Mouse (Mus musculus) left cerebral cortex, postnatal 10 days (tissue): ENCODE measurements around the gene Snx8. TPM values are rescaled to one million over a fixed set of nuclear protein-coding genes. Genes with fewer than 3 reads are reported as not detected.

Experiments
- DNase-seq, 2 experiments: peaks; one replicate each; pipeline ENCODE4 v3.0.0; 2021 to 2022; ENCODE audit warnings: low spot score in 2 of 2, mixed read lengths in 1 of 2; ENCODE audit errors: extremely low spot score in 1 of 2
- intact Hi-C: fragments of 180-260 bp; cut with DNase I; formaldehyde crosslinking; loops from one replicate; pipeline ENCODE4 v1.15.1; 2025
- total RNA-seq, 2 experiments: library from RNA; stranded (reverse); gene quantifications; 2 replicates each; pipeline ENCODE4 v1.2.3; 2021

Gene Snx8
- 10 to 100 TPM; 22.3 to 24.5 TPM for total RNA-seq

GRCm38 (mm10) chr5:140388588-140389576 is at the start of gene Snx8:
Gene Snx8 (minus strand): TSS chr5:140389262.
- DNase-seq: peak; percentile 85 to 97
- intact Hi-C loops: loop anchor here (5.0 kb wide), 1 partner anchor 52 kb away; no protein-coding TSS in a partner anchor

DNA sequence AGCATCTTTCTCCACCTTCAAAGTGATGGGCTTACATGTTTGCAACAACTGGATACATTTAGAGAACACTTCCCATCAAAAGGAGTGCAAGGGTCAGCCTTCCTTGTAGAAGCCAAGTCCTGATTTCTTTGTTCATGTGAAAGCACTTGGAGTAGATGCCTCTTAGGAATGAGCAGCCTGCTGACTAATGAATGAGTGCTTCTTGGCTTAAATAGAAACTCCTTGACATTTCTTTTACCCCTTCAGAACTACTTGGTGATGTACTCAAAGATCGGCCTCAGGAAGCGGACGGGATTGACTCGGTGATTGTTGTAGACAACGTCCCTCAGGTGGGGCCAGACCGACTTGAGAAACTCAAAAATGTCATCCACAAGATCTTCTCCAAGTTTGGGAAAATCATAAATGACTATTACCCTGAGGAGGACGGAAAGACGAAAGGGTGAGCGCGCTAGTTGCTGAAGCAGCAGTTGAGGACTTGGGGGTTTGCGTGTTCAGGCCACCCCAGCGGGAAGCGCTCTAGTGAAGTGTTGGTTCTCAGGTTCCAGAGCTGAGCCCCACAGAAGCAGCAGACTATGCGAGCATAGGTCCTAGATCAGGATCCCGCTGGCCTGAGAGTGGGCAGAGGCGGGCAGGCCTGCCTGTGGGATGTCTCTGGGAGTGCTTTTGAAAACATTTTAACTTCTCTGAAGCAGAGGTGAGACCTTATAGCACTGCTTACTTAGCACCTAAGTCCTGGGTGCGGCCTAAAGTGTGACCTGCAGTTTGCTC is 36.1 kb upstream of the Snx8 start:
- intact Hi-C loops: loop anchor here (10.0 kb wide), 1 partner anchor 190 kb away; no protein-coding TSS in a partner anchor
- no peak for DNase-seq

GRCm38 (mm10) chr5:140420616-140421015 is 31.6 kb upstream of the Snx8 start:
- intact Hi-C loops: loop anchor here (10.0 kb wide), 1 partner anchor 194 kb away; no protein-coding TSS in a partner anchor
- DNase-seq: no peak

- peak in 1 of 2 experiments; percentile 67 for DNase-seq
- intact Hi-C loops: loop anchor here (10.0 kb wide), 1 partner anchor 195 kb away; no protein-coding TSS in a partner anchor
Observed at GRCm38 (mm10) chr5:140419442-140420080, 30.5 kb upstream of the Snx8 start.

GRCm38 (mm10) chr5:140418489-140419441 is 29.7 kb upstream of the Snx8 start, which contains the start of gene Eif3b:
Gene Eif3b (plus strand): TSS chr5:140419328.
- intact Hi-C loops: no loop called here
- peak; percentile 85 to 94 for DNase-seq

DNA sequence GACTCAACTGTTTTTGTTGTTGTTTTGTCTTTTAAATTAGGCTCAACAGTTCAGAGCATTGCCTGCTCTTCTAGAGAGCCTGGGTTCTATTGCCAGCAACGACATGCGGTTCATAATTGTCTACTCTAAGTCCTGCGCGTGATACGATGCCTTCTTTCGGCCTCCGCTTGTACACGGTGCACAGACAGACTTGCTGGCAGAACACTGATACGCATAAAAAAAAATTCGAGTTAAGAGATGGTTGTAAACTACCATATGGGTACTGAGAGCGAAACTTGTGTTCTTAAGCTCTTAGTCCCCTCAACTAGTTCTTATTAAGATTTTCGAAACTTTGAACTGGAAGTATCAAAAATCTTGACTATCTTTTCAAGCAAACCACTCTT is 29.0 kb upstream of the Snx8 start:
- intact Hi-C loops: no loop called here
- no peak for DNase-seq

DNA sequence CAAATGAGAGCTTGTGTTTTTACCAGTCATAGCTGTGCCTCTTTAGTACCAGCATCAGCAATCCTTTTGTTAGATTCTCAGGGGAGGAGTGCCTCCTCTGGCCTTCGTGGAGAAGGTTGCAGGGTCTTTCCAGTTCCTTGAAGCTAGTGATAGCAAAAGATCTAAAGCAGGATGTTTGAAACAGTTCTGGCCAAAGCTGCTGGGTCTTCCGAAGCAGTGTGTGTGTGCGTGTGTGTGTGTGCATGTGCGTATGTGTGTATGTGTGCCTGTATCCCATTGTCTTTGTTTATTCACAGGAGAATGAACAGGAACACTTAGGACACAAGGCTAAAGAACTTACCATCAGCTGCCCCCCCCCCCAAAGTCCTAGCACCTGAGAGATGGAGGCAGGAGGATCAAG is 25.6 kb upstream of the Snx8 start:
- no peak for DNase-seq
- intact Hi-C loops: loop anchor here (5.0 kb wide), 1 partner anchor 82 kb away; the partner anchor contains the start of gene Mrm2

- intact Hi-C loops: loop anchor here (5.0 kb wide), 1 partner anchor 79 kb away; the partner anchor contains the start of gene Mrm2
- peak in 1 of 2 experiments; percentile 72 for DNase-seq
Observed at GRCm38 (mm10) chr5:140411339-140411738, 22.3 kb upstream of the Snx8 start.

DNA sequence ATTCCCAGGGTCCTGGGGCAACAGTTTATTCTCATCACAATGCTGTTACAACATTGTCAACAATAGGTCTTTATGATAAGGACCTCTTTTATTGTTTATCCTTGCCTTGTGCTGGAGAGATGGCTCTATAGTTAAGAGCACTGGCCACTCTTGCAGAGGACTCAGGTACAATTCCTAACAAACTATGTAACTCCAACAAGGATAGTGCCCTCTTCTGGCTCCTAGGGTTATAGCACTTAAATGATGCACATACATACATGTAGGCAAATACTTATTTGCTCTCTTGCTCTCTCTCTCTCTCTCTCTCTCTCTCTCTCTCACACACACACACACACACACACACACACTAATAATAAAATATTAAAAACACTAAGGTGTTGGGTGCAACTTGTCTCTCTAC is 19.7 kb upstream of the Snx8 start:
- intact Hi-C loops: no loop called here
- DNase-seq: no peak

- DNase-seq: no peak
- intact Hi-C loops: no loop called here
Observed at GRCm38 (mm10) chr5:140406666-140407065, 17.6 kb upstream of the Snx8 start.

DNA sequence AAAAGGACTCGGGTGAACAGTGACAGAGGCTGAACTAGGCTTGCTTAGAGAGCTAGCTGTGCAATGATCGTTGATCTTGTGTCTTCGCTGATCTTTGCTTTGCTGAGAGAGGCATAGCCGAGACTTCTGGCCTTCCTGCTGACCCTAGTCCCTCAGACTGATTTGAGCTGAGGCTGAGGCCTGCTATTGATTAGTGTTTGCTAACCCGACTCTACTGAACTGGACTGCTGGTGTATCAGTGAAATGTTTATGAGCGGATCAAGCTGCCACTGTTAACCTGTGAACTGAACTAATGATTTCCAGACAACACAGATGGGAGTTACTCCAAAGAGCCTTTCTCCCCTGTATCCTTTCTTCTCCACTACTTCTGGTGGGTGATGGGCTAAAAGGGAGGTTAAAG is 16.1 kb upstream of the Snx8 start:
- DNase-seq: no peak
- intact Hi-C loops: no loop called here

GRCm38 (mm10) chr5:140402640-140403270 is 13.7 kb upstream of the Snx8 start:
- no peak for DNase-seq
- intact Hi-C loops: no loop called here

GRCm38 (mm10) chr5:140396166-140396940 is 7.3 kb upstream of the Snx8 start:
- intact Hi-C loops: no loop called here
- DNase-seq: peak in 1 of 2 experiments; percentile 53

DNA sequence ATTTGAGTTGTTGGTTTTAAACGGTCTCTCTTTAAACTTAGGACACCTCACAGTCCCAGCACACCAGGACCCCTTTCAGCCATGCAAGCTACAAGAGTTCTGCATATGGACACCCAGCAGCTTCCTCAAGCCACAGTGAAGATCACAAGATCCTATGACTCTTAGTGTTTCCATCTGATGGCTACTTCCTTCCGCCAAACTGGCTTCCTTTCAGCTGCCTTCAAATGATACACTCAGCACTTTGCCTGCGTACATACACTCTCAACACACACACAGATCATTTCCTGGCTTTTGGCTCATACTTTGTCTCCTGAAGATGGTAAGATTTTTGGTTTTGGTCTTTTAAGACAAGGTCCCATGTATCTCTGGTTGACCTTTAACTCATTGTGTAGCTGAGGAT is 3.6 kb upstream of the Snx8 start:
- intact Hi-C loops: no loop called here
- DNase-seq: no peak

GRCm38 (mm10) chr5:140391981-140392380 is 2.9 kb upstream of the Snx8 start:
- intact Hi-C loops: no loop called here
- DNase-seq: no peak

DNA sequence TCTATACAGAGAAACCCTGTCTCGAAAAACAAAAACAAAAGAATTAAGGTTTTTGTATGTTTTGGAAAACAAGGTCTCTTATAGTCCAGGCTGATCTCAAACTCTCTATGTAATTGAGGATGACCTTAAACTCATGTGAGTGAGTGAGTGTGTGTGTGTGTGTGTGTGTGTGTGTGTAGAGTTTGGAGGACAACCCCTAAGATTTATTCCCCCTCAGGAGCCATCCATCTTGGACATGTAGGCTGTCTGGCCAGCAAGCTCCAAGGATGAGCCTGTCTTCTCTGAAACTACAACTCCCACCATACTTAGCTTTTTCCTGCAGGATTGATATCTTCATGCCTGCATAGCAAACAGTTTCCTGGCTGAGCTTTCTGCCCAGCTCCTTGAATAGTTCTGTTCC is 2.4 kb upstream of the Snx8 start:
- intact Hi-C loops: no loop called here
- no peak for DNase-seq

DNA sequence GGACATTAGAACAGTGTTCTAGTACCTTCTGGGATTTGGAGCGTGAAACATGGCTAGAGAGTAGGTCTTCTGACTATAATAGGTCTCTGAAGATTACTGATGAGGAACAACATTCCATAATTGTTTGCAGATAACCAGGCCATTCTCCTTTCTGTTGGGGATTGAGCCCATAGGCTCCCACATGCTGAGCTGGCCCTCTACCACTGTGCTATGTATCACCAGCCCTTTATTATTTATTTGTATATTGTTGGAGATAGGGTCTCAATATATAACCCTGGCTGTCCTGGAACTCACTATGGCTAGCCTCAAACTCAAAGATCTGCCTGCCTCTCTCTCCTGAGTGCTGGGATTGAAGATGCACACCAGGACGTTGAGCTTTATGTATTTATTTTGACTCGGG is 585 bp upstream of the Snx8 start:
- no peak for DNase-seq
- intact Hi-C loops: loop anchor here (5.0 kb wide), 1 partner anchor 52 kb away; no protein-coding TSS in a partner anchor
